Mouse (Mus musculus) cerebellum, postnatal 10 days (tissue): ENCODE measurements at regions not wholly inside any gene's neighbourhood (a gene's known extent, or its start where the extent isn't known, plus 50 kb on each side); places are given as distances from the start of the nearest gene placed in this dataset.

Experiments used
- DNase-seq, 2 experiments: peaks; one replicate each; pipeline ENCODE4 v3.0.0; 2021; ENCODE audit warnings: mixed read lengths in 2 of 2

- DNase-seq, result peak; percentile 43 to 53
These were observed 135.2 kb upstream of the 4931429L15Rik start for GRCm38 (mm10) chr9:46454807-46455610.

DNA sequence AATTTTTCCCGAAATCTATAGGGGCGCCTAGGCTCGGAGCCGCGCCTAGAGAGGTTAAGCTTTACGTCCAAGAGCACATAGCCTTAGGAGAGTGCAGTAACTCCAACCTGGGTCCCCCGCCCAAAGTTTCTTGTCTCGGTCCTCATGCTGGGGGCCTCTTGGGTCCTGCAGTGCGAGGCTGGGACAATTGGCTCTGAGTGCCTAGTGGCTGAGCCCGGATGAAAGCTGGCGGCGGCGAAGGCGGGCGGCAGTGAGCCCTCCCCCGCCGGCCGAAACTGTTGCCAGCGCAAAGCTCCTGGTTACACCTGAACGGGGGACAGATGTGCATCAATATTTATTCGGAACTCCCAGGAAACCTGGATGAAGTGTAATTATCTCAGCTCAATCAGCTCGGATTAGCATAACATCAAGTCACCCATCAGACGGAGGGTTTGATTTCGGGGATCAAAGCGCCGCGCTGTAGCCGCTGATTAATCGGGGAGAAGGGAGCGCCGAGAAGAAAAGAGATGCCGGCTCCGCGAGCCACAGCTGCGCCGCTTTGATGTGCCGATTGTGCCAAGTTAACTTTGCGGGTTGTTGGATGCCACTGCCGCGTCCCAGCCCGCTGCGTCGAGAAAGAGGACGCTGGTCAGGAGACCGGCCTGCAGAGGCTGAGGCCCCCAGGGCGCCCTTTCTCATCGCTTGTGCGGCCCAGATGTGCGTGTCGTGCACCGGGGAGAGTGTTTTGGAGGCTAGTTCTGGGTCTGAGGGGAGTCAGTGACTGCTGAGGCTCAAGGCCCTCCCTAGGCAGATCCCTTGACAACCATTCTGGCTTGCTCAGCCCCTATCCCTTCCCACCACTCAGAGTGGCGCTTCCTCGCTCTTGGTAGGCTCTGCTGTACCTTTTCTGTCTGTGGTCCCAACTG, 123.7 kb upstream of the 4931429L15Rik start:
- peak; percentile 39 to 43 for DNase-seq

GRCm38 (mm10) chr9:46442739-46443181, 123.0 kb upstream of the 4931429L15Rik start:
- DNase-seq, result peak; percentile 43 to 58

- peak; percentile 48 to 60 for DNase-seq
These were observed 120.4 kb upstream of the 4931429L15Rik start for GRCm38 (mm10) chr9:46440226-46440625.

DNA sequence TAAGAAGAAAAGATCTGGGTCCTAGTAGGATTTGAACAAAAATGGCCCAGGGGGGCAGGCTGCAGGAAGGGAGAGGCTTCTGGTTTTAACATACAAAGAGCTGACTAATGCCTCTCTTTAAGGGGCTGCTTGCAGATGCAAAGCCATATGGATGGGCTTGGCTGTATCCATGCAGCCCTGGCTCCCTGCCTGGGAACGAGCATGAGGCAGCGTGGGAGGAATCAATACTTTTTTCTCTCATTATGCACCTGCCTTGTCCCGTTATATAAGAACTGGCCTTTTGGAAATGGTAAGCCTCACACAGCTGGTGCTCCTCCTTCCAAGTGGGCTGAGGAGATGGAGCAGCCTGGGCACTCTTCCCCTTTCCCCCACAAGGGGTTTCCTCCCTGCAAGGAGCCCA, 114.9 kb upstream of the 4931429L15Rik start:
- peak; percentile 69 to 82 for DNase-seq

DNA sequence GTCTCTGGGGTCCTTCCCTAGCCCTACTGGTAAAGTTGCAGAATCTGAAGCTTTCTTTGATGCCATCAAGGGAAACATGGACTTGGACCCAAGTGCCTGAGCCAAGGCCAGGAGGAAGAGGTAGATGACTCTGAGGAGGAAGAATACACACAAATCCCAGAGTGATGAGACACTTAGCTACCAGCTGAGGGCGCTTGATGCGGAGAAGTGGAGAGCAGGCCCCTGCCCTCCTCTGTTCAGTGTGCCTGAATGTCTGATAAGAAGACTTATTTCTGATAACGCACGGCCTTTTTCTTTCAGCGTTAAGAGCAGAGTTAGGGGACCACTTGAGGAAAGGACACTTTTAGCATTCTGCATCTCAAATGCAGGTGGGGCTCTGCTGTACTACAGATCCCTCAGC, 113.9 kb upstream of the 4931429L15Rik start:
- DNase-seq, result peak in 1 of 2 experiments; percentile 23

- no peak for DNase-seq
These were observed 111.3 kb upstream of the 4931429L15Rik start for GRCm38 (mm10) chr9:46431053-46431452.

GRCm38 (mm10) chr9:46423184-46423967, 103.6 kb upstream of the 4931429L15Rik start:
- no peak for DNase-seq

DNA sequence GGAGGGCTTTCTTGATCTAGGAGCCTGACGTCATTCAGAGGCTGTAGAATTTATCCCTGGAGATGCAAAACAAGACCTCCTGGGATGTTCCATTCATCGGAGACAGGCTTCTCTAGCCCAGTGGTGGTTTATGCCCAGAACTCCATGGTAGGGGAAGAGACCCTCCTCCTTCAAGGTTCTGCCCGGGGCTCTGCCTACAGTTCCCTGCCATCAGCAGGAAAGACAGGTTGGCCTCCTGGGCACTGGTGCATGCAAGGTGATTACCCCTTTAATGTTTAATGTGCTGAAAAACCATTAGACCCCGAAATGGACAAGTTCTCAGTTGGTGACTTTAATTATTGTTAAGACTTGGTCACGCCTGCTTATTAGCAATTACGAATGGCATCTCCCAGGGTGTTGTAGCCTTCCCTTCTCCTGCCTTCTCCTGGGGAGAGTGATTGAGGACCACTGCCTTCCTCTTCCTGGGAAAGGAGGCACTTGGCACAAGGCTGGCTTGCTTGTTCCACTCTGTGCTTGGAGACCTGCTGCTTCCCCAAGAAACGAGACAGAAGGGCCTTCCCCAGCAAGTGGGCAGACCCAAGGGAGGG, 102.0 kb upstream of the 4931429L15Rik start:
- peak; percentile 23 to 31 for DNase-seq

GRCm38 (mm10) chr9:46411686-46412085, 91.9 kb upstream of the 4931429L15Rik start:
- no peak for DNase-seq

GRCm38 (mm10) chr9:46408776-46409175, 89.0 kb upstream of the 4931429L15Rik start:
- DNase-seq, result no peak

DNA sequence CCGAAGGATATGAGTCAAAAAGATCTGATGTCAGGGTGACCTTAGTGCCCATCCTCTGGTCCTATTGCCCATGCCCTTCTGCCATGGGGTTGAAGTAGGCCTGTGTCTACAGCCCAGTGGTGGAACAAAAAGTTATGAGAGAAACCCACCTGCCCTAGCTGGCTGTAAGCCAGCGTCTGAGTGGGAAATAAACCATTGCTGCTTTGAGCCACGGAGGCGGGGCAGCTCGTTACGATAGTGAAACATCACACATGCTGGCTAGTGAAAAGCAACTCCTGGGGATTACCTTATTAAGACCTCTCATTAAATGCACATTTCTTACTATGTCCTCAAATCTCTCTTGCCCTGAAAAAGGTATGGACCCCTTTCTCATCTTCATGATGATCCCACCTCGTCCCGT, 86.8 kb upstream of the 4931429L15Rik start:
- no peak for DNase-seq

GRCm38 (mm10) chr9:46396591-46396990, 76.8 kb upstream of the 4931429L15Rik start:
- DNase-seq, result peak; percentile 64 to 65

DNA sequence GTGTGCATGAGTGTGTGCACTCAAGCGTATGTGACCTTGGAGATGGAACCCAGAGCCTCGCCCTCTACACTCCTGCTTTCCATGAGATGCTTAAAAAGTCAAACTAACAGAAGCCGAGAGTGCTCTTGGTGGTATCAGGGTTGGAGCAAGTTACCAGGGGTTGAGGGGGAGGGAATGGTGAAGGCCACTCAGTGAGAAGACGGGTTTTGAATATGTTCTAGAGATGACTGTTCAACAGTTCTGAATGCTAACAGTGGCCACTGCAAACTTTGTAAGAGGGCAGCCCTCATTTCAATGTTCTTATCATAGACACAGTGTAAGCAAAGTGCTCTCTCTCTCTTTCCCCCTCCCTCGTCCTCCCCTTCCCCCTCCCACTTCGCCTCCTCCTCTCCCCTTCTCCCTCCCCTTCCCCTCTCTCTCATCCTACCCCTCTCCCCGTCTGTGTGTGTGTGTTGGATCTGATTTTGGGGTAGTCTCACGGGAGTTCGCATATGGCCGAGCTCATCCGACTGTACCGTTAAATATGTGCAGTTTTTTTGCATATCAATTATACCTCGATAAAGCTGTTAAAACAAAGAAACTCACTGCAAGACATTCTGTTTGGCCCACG, 75.5 kb upstream of the 4931429L15Rik start:
- no peak for DNase-seq

DNA sequence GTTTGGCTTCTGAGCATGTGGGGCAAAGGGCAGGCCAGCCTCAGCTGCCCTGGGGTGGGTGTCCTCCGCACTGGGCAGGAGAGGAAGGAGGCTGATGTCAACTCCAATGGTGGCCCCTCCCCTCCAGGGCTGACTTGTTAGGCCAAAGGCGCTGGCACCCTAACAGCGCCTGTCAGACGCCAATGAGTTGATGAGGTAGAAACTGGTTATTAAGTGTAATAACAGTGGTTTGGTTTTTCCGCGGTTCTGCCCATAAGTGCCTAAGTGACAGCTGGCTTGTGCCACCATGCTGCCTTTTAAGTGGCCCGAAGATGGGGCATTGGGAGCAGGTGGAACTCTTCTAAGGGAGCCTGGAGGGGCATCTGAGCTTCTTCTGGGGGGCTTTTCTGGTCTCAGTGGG, 74.5 kb upstream of the 4931429L15Rik start:
- DNase-seq, result peak in 1 of 2 experiments; percentile 14

DNA sequence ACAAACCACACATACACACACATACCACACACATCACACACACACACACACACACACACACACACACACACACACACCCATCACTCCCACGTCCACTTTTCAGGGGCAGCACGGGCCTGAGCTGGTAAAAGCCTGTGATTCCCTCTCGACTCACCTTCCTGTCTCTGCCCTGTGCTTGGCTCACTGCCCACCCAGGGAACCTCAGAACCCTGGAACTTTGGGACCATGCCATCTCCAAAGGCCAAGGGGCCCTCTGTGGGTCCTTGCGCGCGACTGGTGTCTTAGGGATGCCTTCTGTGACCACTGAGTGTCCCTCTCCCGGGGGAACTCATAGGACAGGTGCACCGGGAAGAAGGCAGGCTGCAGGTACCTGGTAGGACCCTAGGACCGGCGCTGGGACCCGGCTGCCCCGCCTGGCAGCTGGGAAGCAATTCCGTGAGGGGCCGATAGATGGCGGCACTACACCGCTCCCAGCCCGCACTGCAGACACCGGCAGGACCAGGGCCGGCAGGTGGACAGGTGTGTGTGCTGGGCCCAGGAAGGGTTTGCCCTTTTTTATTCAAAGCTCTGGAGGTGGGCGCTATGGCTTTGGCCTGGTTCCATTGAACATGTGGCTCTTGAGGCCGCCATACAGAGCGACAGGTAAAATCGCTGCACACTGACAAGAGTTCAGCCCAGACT, 73.0 kb upstream of the 4931429L15Rik start:
- peak; percentile 88 to 91 for DNase-seq

DNA sequence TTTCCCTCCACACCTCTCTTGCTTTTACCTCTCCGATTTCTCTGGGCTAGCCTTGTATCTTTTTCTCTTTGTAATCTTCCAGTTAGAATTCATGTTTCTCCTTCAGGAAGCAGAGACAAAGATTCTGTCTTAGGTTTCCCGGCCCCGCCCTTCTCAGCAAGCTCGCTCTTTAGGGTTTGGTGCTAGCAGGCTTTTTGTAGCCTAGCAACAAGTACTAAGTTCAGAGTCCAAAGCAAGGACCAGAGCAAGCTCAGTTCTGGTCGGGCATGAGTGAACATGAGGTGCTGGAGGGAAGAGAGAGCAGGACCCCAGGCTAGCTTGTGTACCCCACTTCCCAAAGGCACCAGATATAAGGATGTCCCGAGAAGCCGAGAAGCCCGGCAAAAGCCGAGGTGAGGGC, 70.0 kb upstream of the 4931429L15Rik start:
- peak; percentile 20 to 27 for DNase-seq

GRCm38 (mm10) chr9:46388677-46389676, 69.2 kb upstream of the 4931429L15Rik start:
- DNase-seq, result peak; percentile 65 to 67

- no peak for DNase-seq
These were observed 66.5 kb upstream of the 4931429L15Rik start for GRCm38 (mm10) chr9:46386333-46386732.

- DNase-seq, result no peak
These were observed 61.6 kb upstream of the 4931429L15Rik start for GRCm38 (mm10) chr9:46381342-46381741.
